Mouse (Mus musculus): ENCODE measurements at regions not wholly inside any gene's neighbourhood (a gene's known extent, or its start where the extent isn't known, plus 50 kb on each side); places are given as distances from the start of the nearest gene placed in this dataset.

DNA sequence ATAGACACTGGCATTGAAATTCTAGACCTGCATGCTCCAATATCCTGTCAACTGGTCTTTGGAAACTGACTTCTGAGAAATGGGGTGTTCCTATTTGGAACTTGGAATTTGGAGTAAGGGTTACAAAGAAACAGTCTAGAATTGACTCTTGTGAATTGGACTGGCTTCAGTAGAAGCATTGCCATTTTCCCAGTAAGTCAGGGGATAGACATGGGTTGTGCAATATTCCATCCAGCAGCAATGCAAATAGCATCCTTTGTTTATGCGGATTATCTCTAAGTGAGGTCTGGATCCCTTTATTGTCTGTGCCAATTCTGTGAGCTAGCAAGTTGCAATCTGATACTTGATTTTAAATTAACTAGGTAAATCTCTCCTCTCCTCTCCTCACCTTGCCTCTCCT is 651.5 kb upstream of the Fam160b2 start:
- no peak for TF ChIP-seq CTCF (IDR thresholded peaks at IDR 0.05; ENCODE audit: borderline replicate concordance, insufficient read depth, low read length)
- no peak for TF ChIP-seq POLR2A (IDR thresholded peaks at IDR 0.05; ENCODE audit: low read depth, low read length)
